Mouse (Mus musculus) spleen, adult 2 months (tissue): Measurements from ENCODE around the gene Gpx2.

ENCODE experiments used
- CTCF ChIP-seq: fragments of 200-500 bp; IDR thresholded peaks from 2 replicates; pipeline ENCODE4 v1.5.1; 2011; ENCODE audit warnings: mild to moderate bottlenecking, inconsistent platforms; ENCODE audit not compliant: insufficient read depth, insufficient read length, insufficient replicate concordance; ENCODE audit errors: extremely low read depth
- POLR2A ChIP-seq: fragments of 200-500 bp; IDR thresholded peaks from 2 replicates; pipeline ENCODE4 v1.6.1; 2011; ENCODE audit warnings: low read depth, low read length, inconsistent platforms

DNA sequence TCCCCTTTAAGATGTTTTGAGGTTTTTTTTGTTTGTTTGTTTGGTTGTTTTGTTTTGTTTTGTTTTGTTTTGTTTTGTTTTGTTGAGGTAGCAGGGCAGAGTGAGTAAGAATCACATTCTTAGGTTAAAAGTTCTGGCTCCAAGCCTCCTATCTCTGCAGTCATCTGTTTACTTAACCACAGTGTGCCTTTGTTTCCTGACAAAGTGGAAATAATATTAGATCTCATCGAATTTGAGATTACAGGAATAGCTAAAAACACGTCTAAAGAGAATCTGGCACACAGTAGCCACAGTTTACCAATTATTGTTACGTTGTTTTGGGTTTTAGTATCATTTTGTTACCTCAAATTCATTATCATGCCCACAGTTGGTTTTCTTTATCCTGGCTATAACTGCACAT, 20.7 kb downstream of the Gpx2 start:
- no peak for TF ChIP-seq CTCF
- TF ChIP-seq POLR2A, result no peak
